Mouse (Mus musculus): ENCODE measurements around the gene Gpbp1l1. TPM values are rescaled to one million over a fixed set of nuclear protein-coding genes. Genes with fewer than 3 reads are reported as not detected.

Gene Gpbp1l1
- total RNA-seq (2021) = 10 to 100 TPM; 55.7 to 66.5 TPM

DNA sequence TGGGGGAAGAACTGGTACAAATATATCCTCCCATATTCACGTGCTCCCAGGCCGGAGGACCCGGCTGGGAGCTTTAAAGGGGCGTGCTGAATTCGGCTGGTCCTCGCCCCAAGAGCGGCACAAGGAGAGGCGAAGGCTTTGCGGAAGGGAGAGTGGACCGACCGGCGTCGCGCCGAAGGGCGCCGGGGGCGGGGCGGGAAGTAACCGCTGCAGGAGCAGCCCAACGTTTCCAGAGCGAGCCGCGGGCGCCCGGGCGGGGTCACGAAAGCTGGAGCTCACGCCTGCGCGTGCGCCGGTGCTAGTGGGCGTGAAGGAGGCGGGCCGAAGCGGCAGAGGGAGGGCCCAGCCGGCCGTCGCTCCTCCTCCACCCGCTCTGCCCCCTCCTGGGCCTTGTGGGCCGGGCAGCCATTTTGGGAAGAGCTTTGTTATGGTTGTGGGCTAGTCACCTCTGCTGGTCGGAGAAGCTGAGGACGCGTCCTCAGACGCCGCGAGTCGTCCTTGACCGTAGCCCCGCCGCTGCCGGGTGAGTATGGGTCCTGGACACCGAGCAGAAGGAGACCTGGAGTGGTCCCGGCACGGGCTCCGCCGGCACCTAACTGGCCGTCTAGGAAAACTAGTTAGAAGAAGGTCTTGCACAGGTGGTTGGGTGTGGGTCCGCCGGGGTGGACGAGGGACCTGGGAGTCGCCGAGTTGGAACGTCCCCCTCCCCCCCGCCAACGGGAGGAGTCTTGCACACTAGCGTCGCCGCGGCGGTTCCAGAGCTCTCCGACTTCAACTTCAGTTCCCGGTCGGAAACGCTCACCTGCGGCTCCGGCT, at the start of gene Gpbp1l1:
Gene Gpbp1l1, plus strand, starts transcription at position 353 of the 816 bp plus-strand sequence.
- peak; percentile 99 for DNase-seq

DNA sequence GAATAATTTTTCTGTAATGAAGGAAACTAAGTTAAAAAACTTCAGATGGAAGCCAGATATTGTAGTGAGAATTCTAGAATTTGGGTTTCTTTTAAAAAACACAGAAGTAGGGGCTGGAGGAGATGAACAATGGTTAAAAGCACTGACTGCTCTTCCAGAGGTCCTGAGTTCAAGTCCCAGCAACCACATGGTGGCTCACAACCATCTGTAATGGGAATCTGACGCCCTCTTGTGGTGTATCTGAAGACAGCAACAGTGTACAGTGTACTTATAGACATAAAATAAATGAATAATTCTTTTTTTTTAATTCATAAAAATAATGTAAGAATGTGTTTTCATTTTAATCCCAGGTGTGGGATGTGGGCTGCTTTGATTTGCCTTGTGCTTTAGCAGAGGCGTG, 26.3 kb upstream of the Gpbp1l1 start:
- DNase-seq = no peak

DNA sequence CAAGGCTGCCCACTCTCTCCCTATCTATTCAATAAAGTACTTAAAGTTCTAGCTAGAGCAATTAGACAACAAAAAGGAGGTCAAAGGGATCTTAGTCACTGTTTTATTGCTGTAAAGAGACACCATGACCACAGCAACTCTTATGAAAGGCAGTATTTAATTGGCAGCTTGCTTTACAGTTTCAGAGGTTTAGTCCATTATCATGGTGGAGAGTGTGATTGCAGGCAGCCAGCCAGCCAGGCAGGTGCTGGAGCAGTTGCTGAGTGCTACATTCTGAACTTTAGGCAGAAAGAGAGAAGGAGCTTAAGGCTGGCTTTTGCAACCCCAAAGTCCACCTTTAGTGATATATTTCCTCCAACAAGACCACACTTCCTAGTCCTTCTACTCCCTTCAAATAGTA, 21.1 kb upstream of the Gpbp1l1 start:
- no peak for DNase-seq

DNA sequence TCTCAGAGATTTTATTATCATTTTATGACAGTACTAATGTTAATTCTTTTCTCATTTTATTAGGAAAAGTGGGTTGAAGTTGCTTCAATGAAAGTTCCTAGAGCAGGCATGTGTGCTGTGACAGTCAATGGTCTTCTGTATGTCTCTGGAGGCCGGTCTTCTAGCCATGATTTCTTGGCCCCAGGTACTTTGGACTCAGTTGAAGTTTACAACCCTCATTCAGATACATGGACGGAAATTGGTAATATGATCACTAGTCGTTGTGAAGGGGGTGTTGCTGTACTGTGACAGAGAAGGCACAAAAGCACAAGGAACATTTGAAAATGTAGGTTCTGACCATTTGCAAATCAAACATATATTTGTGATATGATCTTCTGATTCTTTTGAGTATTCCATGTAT, 19.7 kb upstream of the Gpbp1l1 start:
- DNase-seq = no peak

DNA sequence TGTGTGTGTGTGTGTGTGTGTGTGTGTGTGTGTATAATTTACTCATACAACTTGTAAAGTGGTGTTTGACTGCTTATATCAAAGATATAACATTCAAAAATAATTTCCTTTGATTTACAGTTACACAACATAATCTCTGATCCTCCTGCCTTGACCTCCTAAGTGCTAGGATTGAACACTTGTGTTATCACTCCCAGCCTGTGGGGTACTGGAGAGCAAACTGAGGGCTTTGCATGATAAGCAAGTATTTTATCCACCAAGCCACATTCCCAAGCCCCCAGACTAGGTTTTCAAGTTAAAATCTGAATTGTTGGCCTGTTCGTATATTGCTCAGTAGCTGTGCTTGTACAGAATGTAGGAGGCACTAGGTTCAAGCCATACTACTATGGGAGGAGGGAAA, 7.0 kb upstream of the Gpbp1l1 start:
- DNase-seq = no peak

DNA sequence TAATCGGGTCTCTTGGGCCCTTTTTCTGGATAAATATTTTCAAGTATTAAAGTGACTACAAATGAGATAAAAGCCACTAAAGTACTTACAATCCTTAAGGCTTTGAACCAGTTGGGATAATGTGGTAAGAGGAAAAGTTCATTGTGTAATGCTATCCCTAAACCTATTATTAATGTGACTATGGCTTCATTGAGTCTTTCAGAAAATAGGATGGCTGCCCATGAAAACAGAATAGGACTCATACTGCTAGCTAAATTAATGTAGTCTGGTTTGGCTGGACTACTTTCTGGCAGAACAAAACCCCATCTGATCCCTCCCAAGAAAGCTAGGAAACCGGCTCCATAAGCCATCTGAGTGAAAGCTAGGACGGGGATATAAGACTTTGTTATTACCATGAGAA, 4.4 kb upstream of the Gpbp1l1 start:
- no peak for DNase-seq

DNA sequence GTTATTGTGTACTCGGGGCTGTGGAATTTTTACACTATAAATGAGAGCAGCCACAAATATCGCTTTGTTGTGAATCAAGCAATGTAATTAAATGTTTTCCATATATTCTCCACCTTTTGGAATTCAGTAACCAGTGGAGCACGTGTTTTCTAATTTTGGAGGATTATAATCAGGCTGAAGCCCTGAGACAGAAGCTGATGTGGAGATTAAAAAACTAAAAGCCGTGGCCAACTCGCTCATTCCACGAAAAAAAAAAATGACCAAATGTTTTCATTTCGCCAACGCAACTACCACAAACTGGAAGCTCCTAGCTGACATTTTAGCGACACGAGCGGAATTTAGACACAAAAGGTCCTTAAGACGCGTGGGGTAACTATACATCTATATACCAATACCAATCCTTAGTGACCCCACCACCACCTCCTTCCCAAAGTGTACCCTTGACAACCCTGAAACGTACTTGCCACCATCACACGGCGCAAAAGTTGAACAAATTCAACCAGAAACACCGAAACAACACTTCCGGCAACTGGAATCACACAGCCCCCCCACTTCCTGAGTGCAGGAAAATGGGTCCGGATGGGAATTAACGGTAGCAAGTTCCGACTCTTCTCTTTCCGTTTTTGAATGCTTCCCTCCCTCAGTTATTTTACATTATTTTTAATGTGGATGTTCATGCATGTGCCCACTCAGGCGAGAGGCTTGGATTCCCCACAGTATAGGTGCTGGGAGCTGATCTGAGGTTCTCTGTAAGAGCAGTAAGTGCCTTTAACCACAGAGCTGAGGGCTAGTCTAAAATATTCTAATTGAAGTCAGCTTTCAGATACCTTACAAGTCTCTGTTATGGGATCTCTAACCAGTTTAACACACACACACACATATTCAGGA, 1.8 kb upstream of the Gpbp1l1 start, which contains the start of gene Tmem69:
Gene Tmem69, minus strand, starts transcription at position 524 of the 888 bp plus-strand sequence.
- DNase-seq = peak; percentile 81

DNA sequence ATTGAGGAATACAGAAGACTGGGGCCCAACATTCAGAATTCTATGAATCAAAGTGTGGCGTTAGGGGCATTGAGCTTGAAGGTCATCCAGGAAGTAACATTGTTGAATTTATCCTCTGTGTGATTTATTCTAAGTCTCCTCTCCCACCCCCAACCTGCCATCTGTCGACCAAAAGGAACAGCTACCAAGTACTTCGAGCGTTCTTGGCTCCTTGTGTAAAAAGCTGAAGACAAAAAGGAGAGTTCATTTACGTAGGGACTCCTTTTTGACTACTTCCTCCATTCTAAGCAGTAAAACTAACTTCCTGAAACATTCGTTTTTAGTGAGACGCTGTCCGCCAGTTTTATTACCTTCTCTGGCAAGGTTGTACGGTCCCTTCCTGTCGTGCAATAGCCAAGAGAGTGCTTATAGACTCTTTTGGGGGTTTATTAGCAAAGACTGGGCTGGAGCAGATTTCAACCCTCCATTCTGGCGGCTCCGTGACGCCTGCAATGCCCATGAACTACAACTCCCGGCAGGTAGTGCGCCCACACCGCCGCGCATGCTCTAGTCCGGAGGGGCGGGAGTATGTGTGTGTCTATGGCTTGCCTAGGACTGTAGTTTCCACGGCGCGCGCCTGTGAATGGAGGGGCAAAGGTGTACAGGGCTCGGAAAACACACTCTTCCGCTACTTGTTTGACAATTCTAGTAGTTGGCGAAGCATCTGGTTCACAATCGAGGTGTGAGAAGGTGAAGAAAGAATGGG, 725 bp upstream of the Gpbp1l1 start:
- peak; percentile 94 for DNase-seq

DNA sequence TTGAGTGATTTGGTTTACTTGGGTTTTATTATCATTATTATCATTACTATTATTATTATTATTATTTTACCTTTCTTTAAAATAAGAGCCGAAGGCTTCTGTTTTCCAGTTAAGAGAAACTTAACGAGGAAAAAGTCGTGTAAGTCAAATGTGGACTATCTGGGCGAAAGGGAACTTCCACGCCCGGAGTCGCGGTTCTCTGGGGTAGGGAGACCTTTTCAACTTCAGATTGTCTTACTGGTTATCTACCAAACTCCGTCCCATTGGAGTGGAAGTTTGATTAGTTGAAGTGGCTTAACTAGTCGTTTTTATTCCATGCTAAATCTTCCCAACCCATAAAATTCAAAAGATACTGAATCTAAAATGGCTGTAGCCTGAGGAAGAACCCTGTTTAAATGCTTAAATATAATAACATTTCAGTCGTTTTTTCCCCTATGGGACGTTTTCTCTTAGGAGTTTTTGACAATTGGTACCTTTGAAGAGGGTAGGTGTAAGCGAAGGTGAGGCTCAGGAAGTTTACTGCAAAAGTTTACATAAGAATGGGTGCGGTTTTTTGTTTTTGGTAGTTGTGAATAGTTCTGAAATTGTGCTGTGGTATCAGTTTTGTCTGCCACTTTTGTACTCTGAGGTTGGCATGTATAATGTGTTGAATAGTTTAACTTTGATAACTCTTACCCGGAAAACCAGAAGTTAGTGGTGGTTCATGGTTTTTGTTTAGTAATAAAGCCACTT, 859 bp downstream of the Gpbp1l1 start:
- DNase-seq = peak; percentile 12

DNA sequence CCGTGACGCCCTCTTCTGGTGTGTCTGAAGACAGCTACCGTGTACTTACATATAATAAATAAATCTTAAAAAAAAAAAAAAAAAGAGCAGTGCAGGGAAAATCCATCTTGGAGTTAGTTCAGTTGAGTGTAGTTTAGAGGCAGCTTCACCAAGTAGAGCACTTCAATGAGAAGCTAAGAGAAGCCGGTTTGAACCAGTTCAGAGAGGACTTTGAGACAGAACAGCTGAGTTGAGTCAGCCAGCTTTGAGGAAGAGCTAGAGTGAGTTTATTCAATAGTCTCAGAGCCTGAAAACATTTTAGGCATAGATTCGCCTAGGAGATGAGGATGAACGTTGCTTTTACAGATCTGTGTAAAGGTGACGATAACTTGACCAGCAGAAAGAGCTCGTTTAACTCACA, 38.3 kb downstream of the Gpbp1l1 start:
- no peak for DNase-seq

DNA sequence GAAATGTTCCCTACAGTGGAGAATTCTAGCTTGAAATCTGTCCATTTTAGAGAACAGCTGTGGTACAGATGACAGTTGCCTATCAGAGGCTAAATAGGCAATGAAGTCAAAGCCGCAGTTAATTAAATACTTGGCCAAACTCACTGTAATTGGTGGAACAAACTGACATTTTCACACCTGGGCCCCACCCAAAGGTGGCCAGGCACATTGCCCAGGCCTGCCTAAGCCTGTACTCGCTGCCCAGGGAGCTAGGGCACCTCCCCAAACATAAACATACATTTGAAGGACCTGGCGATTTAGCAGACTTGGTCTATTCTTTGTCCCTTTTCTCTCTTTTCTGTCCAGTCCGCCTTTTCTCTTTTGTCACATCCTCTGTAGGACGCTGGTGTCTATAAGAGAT, 38.9 kb downstream of the Gpbp1l1 start, which contains the start of gene Ccdc17:
Gene Ccdc17, plus strand, starts transcription at position 276 of the 400 bp plus-strand sequence.
- DNase-seq = peak; percentile 7

DNA sequence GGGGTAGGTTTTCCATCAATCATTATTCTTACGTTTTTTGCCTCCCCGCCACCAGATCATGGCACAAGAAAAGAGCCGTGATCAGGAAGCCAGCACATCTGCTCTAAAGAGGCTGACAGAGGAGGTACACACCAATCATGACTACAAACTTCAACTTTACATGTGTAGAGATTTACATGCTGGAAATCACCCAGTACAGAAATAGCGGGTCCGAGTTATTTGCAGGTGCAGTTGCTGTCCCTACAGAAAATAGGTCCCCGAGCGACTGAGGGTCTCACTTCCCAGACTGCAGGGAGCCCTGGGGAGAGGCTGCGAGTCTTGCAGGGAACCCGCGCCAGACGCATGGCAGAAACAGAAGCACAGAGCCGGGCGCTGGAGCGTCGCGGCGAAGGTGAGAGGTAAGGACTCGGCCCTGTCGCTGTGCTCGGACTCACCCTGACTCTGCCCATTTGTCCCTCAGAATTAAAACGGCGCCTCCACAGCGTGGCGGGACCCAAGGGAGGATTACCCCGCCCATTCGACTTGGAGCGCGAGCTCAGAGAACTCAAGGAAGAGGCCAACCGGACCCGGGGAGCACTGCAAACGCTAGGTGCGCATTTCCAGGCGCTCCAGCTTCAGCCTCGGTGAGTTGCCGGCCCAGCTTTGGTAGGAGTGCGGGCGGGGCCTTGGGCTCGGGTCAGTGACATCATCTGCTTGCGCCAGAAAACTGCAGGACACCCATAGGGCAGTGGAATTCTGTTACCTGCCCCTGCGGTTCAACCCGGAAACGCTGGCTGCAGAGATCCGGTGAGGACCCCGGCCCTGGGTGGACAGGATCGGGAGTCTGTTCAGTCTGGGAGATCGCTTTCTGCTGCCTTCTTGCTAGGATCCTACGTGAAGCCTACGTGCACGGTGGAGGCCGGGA, 39.8 kb downstream of the Gpbp1l1 start:
- DNase-seq = peak; percentile 87

DNA sequence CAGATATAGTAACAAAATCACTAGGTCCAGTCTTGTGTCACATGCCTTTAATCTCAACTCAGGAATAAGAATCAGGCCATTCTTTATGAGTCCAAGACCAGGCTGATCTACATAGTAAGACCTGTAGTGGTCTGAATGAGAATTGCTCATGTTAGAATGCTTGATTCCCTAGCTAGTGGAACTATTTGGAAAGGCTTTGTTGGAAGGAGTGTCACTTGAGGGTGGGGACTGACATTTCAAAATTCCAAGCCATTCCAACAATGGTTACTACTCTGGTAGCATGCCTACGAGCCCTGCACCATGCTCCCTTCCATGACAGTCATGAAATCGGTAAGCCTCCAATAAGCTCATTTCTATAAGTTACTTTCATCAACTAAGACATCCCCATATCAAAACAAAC, 55.2 kb downstream of the Gpbp1l1 start:
- no peak for DNase-seq

DNA sequence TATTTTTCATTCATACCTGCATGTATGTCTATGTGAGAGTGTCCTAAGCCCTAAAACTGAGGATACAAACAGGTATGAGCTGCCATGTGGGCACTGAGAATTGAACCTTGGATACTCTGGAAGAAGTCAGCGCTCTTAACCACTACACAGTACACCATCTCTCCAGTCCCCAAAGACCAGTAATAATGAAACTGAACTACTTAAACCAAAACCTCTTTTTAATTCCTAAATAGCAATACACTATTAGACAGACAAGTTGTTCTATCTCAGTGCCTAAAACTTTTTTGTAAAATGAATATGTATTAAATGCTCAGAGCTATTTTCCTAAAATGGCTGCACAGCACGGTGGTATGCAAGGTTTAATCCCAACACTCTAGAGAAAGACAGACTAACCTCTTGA, 57.8 kb downstream of the Gpbp1l1 start:
- DNase-seq = no peak

DNA sequence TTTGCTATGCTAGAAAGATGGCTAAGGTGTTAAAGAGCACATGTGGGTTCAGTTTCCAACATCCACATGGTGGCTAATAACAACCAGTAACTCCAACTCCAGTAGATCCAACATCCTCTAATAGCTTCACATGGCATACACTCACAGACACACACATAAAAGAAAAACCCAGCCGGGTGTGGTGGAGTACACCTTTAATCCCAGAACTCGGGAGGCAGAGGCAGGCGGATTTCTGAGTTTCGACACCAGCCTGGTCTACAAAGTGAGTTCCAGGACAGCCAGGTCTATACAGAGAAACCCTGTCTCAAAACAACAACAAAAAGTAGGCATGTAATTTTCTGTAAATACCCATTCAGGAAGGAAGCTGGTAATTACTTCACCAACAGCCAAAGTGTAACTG, 67.4 kb downstream of the Gpbp1l1 start:
- DNase-seq = no peak

DNA sequence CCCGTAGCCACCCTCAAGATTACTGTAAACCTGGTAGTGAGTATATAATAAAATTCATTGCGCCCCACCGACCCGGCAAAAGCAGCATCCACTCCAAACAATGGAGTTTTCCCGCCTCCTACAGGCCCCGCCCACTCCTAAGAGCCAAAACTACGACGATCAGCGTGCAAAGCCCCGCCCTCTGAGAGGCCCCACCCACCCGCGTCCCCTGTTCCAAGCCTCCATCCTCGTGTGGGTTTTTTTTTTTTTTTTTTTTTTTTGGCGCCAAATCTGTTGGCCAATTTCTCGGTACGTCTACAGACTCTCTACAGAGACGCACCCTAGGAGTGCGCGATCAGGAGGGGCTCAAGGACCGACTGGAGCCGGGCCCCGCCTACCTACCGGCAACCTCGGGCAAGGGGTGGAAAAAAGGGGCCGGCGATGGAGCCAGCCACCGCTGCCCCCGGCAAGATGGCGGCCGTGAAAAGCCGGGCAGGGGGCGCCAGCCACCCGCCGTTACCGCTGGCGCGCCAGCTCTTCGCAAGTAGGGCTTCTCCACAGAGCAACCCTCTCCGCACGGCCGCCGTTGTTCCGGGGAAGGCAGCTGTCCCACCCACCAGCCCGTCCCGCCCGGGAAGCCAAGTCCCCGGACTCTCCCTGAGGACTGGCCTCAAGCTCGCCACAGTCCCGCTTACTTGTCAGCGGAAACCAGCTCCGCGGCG, 69.3 kb downstream of the Gpbp1l1 start:
- DNase-seq = peak; percentile 90

DNA sequence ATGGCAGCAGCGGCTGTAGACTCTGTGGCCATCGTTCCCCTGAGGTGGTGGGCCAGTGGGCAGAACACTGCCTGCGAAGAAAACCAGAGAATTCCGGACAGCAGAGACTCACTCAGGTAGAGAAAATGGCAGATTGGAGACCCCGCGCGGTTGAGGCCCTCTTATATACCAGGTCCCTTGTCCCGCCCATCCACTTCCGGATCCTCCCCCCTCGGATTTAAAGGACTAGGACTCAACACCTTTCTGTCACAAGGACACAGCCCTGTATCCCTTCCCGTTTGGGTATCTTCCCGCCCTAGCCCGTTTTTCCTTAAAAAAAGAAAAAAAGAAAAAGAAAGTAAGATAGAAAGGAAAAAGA, 69.9 kb downstream of the Gpbp1l1 start:
- peak; percentile 94 for DNase-seq

DNA sequence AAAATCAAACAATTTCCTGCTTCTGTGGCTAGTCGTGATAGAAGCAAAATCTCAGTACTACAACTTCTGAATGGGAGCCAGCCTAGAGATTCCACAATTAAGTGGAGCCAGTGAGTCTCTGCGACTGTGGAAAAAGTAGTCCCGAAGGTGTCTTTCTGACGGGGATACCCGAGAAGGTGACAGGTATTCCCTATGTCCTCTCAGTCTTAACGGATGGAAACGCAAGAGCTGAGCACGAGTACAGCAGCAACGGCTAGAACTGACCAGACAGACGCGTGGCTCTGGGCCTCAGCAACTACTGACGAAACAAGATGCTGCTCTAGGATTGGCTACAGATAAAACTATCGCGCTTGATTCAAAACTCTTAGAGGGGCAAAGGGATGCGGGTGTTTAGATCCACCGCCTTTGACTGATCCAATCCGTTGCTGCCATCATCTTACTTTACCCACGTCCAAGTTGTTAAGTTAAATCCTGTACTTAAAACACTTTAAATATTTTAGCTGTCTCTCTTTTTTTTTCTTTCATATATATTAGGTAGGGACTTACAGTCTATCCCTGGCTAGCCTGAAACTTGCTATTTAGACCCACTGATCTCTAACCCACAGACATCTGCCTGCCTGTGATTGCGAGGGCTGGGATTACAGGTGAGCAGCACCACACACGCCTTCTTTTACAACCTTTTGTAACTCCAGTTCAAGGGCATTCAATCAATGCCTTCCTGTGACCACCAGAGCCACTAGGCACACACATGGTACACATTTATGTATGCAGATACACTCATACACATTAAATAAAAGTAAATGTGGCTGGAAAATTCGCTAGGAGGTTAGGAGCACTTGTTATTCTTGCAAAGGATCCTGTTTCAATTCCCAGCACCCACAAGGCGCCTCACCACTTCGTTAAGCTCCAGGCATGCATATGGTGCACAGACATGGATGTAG, 70.5 kb downstream of the Gpbp1l1 start, which contains the start of gene Nasp:
Gene Nasp, minus strand, starts transcription at position 220 of the 941 bp plus-strand sequence.
- peak; percentile 83 for DNase-seq

DNA sequence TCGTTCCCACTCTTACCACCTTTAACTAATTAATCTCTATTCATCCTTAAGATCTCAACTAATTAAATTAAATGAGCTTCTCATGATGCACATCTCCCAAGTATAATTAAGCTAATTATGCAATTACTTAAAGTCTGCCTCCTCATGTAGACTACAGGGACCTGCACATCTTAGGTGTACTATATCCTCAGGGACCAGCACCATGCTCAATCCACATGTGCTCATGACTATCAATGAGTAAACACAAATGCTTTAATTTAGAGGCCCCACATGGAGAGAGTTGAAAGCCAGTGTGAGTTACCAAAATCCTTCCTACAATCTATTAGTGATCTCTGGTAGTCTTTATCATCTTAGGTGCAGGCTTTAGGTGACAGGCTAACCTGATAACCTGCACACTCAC, 77.7 kb downstream of the Gpbp1l1 start:
- no peak for DNase-seq
